Mouse (Mus musculus) limb, embryonic 12.5 days (tissue): ENCODE results near the gene Cmklr1. TPM values are rescaled to one million over a fixed set of nuclear protein-coding genes. Genes with fewer than 3 reads are reported as not detected.

ENCODE experiments used
- ATAC-seq: fragments of 200-750 bp; cut with Nextera tagmentation; 2 replicates; pipeline ENCODE4 v1.8.0; 2017; ENCODE audit warnings: low read depth, moderate TSS enrichment; ENCODE audit not compliant: insufficient number of reproducible peaks, insufficient read depth, low FRiP score, low TSS enrichment
- H3K27ac ChIP-seq: fragments of 300-500 bp; sonication (generic); 2 replicates; pipeline ENCODE4 v1.5.1; 2016; ENCODE audit warnings: mild to moderate bottlenecking, moderate library complexity
- H3K27me3 ChIP-seq: fragments of 300-500 bp; sonication (generic); 2 replicates; pipeline ENCODE4 v1.6.1; 2016; ENCODE audit warnings: mild to moderate bottlenecking, moderate library complexity
- H3K36me3 ChIP-seq: fragments of 300-500 bp; sonication (generic); 2 replicates; pipeline ENCODE4 v1.6.1; 2016; ENCODE audit warnings: mild to moderate bottlenecking, moderate library complexity
- H3K4me1 ChIP-seq: fragments of 300-500 bp; sonication (generic); replicated peaks from 2 replicates; pipeline ENCODE4 v1.6.1; 2016
- H3K4me2 ChIP-seq: fragments of 300-500 bp; sonication (generic); 2 replicates; pipeline ENCODE4 v1.6.1; 2016; ENCODE audit warnings: mild to moderate bottlenecking, moderate library complexity
- H3K4me3 ChIP-seq: fragments of 300-500 bp; sonication (generic); replicated peaks from 2 replicates; pipeline ENCODE4 v1.5.1; 2016; ENCODE audit warnings: mild to moderate bottlenecking
- H3K9ac ChIP-seq: fragments of 300-500 bp; sonication (generic); replicated peaks from 2 replicates; pipeline ENCODE4 v1.6.1; 2016; ENCODE audit warnings: mild to moderate bottlenecking, moderate library complexity
- H3K9me3 ChIP-seq: fragments of 300-500 bp; sonication (generic); 2 replicates; pipeline ENCODE4 v1.6.1; 2016; ENCODE audit warnings: mild to moderate bottlenecking, moderate library complexity
- WGBS: fragments of 180-500 bp; shearing (Covaris S2); methylation state at CpG from one replicate; pipeline ENCODE4 v1.1.7; 2016; 5-methylcytosine and 5-hydroxymethylcytosine counted together
- polyA plus RNA-seq: library from polyadenylated mRNA; unstranded; fragments of >200 nt; fragmentation: Nextera tagmentation; extraction: Ambion mirVana; gene quantifications from 2 replicates; pipeline ENCODE4 v1.2.1, GENCODE M21; 2016

The Cmklr1 gene
- polyA plus RNA-seq, 1 experiment from 2014 or later: 3.2 TPM

DNA sequence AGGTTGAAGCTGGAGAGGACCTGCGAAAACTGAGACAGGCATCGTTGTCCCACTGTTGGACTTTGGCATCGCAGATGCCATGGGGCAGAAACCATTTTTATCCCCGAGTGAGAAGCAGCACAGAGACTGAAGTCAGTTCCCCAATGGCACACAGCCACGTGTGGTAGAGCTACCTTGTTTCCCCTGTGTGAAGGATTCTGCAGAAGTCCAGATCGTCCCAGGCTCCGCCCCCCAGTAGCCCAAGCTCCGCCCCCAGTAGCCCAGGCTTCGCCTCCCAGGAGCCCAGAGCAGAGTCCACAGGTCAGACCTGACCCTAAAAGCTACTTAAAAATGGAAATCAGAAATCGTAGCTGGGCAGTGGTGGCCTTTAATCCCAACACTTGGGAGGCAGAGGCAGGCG lies 4.0 kb upstream of the Cmklr1 start:
- H3K4me2 ChIP-seq: no peak overlapping the region

DNA sequence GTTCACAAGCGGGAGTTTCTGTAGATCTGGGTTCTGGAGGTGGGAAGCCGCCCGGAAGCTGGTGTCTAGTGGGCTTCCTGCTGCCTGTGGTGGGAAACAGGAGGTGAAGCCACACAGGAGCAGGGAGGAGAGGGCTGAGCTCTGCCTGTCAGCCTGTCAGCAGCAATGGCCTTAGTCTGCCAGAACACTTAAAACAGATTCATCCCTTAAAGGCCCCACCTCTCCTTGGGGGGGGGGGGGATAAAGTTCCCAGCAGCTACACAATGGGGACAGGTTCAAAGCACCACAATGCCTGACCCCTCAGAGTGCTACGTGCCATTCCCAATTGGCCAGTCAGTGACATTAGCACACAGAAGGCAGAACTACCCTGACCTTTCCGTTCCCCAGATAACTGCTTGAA lies 2.0 kb upstream of the Cmklr1 start:
- Histone ChIP-seq H3K27me3 (peaks cover 14% of the 10 kb centered on the region; the same call in 1 of the 2 replicates), H3K36me3 (no peaks in the 10 kb centered on the region), H3K4me2 (no peak overlapping the region), H3K9me3 (no peaks in the 10 kb centered on the region), H3K27ac (no peak overlapping the region), H3K4me1 (peaks cover 25% of the 10 kb centered on the region), H3K4me3 (no peak overlapping the region), H3K9ac (no peak overlapping the region)
- ATAC-seq: no peak
- WGBS: 24% methylated on average over 5 of the region's 5 CpGs

More for the DNA sequence above, 4.0 kb upstream of the Cmklr1 start:
- Histone ChIP-seq H3K36me3 (no peaks in the 10 kb centered on the region), H3K4me3 (no peak overlapping the region), H3K27ac (no peak overlapping the region), H3K9me3 (no peaks in the 10 kb centered on the region), H3K9ac (no peak overlapping the region), H3K27me3 (peaks cover 14% of the 10 kb centered on the region; the same call in 1 of the 2 replicates), H3K4me1 (peaks cover 25% of the 10 kb centered on the region)
- no peak for ATAC-seq
- WGBS: 78% methylated on average over 11 of the region's 11 CpGs

DNA sequence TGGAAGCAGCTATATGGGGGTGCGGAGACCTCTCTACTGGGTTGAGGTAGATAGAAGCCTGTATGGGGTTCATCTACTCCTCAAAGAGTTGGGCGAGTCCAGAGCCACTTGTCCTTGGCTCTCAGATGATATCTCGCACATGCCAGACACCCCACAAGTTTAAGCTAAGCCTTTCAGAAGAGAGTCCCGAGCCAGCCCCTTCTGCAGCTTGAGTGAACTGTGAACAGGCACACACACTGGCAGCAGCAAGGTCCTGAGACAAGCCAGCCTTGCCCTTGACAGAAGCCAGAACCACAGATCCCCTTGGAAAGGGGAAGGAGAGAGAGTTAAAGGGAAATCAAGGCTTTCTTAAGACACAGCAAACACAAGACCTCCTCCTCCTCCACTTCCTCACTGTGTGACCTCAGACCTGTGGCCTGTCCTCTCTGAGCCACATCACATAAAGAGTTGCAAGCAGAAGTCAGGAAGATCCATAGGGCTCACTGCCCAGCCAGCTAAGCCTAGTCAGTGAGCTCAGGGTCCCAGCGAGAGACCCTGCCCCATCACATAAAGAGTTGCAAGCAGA lies 1.5 kb downstream of the Cmklr1 start:
- peaks cover 25% of the 10 kb centered on the region for H3K4me1 ChIP-seq
- no peak overlapping the region for H3K4me3 ChIP-seq
- H3K36me3 ChIP-seq: no peaks in the 10 kb centered on the region
- peaks cover 14% of the 10 kb centered on the region; the same call in 1 of the 2 replicates for H3K27me3 ChIP-seq
- no peaks in the 10 kb centered on the region for H3K9me3 ChIP-seq
- H3K4me2 ChIP-seq: peak overlapping the region; percentile 63; the same call in 1 of the 2 replicates
- H3K27ac ChIP-seq: no peak overlapping the region
- H3K9ac ChIP-seq: no peak overlapping the region
- 77% methylated on average over 5 of the region's 5 CpGs for WGBS
- no peak for ATAC-seq

DNA sequence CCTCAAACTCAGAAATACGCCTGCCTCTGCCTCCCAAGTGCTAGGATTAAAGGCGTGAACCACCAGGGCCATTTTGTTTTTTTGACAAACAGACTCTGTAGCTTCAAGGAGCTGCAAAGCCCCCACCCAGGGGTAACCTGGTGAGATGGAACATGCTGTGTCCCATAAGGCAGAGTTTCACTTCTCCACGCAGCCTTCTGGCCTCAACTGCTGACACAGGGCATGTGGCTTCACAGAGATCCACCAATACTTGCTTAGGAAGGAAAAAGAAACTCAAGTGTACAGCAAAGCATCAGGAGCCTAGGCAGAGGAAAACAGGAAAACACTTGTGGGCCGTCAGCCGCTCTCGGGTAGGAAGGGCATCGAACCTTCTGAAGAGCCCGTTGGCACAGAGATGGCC lies 3.1 kb downstream of the Cmklr1 start:
- no peak overlapping the region for H3K9ac ChIP-seq
- H3K4me3 ChIP-seq: no peak overlapping the region
- H3K4me2 ChIP-seq: no peak overlapping the region
- H3K27me3 ChIP-seq: peaks cover 14% of the 10 kb centered on the region; the same call in 1 of the 2 replicates
- H3K4me1 ChIP-seq: peaks cover 28% of the 10 kb centered on the region
- H3K36me3 ChIP-seq: no peaks in the 10 kb centered on the region
- H3K9me3 ChIP-seq: no peaks in the 10 kb centered on the region
- 91% methylated on average over 8 of the region's 8 CpGs for whole genome bisulfite sequencing
- no peak for ATAC-seq
- no peak overlapping the region for H3K27ac ChIP-seq

DNA sequence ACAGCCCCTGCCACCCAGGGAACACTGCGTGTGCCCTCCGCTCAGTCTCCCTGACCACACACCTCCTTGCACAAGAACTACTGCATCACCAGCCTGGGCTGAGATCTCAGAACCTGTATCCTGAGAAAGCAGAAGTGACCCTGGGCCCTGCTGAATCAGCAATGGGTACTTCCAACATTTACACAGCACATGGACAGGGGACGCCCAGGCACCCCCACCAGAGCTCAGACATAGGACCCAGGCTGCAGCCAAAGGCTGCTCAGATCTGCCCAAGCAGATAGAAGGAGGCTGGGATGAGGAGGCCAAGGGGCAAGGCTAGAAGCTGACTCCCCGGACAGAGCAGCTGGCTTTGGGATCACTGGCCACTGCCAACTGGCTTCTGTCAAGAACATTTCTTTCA lies 5.7 kb downstream of the Cmklr1 start:
- H3K9ac ChIP-seq: no peak overlapping the region
- H3K27me3 ChIP-seq: peaks cover 3% of the 10 kb centered on the region; the same call in 1 of the 2 replicates
- H3K36me3 ChIP-seq: no peaks in the 10 kb centered on the region
- WGBS: 81% methylated on average over 4 of the region's 4 CpGs
- no peak overlapping the region for H3K4me2 ChIP-seq
- no peak for ATAC-seq
- no peak overlapping the region for H3K27ac ChIP-seq
- H3K9me3 ChIP-seq: no peaks in the 10 kb centered on the region
- peaks cover 22% of the 10 kb centered on the region for H3K4me1 ChIP-seq
- H3K4me3 ChIP-seq: no peak overlapping the region

DNA sequence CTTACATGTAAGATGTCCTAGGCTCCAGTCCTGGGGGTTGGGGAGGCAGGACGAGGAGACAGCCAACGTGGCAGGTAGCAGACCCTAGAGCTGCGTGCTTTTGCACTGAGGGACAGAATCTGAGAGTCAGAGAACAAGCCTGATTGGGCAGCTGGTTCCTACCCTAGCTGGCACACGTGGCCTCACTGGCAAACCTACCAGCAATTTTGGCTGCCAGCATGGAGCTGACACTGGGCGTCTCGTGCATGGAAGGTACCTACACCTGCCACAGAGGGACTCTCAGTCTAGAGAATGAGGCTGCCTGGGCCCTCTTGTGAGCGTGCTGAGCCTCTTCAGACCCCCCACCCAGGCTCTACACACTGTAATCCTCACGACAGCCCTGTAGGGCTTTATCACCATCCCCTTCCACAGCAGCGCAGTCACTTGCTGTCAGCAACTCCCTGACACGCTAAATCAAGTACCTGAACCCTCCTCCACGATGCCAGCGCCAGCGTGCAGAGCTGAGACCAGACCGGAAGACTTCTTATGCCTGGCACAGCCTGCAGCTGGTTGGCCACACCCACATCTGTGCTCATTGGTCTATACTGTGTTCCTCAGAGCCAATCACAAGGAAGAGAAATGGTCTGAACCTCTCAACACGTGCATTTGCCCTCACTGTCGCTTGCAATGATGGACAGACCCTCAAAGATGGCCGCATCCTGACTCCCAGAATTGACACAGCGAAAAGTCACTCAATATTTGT lies 6.9 kb downstream of the Cmklr1 start:
- H3K36me3 ChIP-seq: no peaks in the 10 kb centered on the region
- 0 out of 2 replicates have a peak overlapping the region, but pooled peaks have one; percentile 3 for H3K4me3 ChIP-seq
- WGBS: 49% methylated on average over 18 of the region's 18 CpGs
- H3K4me2 ChIP-seq: peak overlapping the region; percentile 36
- no peak overlapping the region for H3K27ac ChIP-seq
- ATAC-seq: peak; percentile 68; the same call in 1 of the 2 replicates
- H3K4me1 ChIP-seq: peaks cover 19% of the 10 kb centered on the region
- no peaks in the 10 kb centered on the region for H3K27me3 ChIP-seq
- no peaks in the 10 kb centered on the region for H3K9me3 ChIP-seq
- H3K9ac ChIP-seq: no peak overlapping the region

DNA sequence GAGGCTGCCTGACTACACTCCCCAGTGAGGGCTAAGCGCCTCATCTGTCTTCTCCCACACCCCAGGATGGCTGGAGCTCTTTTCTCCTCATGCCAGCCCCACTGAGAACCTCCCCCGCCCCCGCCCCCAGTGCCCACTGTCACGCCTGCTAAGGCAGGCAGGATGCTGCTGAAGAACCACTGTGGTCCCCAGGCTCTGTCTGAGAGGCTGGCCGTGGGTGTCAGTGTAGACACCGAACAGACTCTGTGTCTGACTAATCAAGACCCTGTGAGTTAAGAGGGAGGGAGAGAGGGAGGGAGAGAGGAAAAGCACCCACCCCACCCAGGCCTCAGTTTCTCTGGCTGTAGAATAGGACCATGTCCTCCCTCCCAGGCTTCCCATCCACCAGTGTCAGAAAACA lies 9.2 kb downstream of the Cmklr1 start:
- H3K27ac ChIP-seq: no peak overlapping the region
- no peak overlapping the region for H3K4me2 ChIP-seq
- WGBS: 67% methylated on average over 6 of the region's 6 CpGs
- no peaks in the 10 kb centered on the region for H3K27me3 ChIP-seq
- ATAC-seq: no peak
- no peaks in the 10 kb centered on the region for H3K36me3 ChIP-seq
- H3K9me3 ChIP-seq: no peaks in the 10 kb centered on the region
- no peak overlapping the region for H3K4me3 ChIP-seq
- peaks cover 21% of the 10 kb centered on the region for H3K4me1 ChIP-seq
- H3K9ac ChIP-seq: no peak overlapping the region

DNA sequence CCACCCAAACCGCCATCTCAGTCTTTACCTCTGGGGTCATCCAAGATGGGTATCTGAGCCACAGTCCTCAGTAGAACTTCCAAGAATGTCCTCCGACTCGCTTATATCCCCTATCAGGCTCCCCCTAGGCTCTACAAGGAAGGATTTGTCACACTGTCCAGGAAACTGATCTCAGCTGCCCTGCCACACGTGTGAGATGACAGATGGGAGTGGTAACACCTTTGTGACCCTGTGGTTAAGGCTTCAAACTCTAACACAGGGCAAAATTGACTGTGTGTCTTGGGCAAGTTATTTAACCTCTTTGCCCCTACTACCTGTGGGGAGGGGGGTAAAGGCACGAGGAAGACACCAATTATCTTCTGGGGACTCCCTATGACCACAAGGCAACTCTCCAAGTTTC lies 11.1 kb downstream of the Cmklr1 start:
- Histone ChIP-seq H3K4me3 (no peak overlapping the region), H3K9me3 (no peaks in the 10 kb centered on the region), H3K27me3 (no peaks in the 10 kb centered on the region), H3K27ac (no peak overlapping the region), H3K36me3 (no peaks in the 10 kb centered on the region), H3K9ac (no peak overlapping the region), H3K4me1 (peaks cover 34% of the 10 kb centered on the region), H3K4me2 (no peak overlapping the region)
- ATAC-seq: no peak
- WGBS: 71% methylated on average over 5 of the region's 5 CpGs

DNA sequence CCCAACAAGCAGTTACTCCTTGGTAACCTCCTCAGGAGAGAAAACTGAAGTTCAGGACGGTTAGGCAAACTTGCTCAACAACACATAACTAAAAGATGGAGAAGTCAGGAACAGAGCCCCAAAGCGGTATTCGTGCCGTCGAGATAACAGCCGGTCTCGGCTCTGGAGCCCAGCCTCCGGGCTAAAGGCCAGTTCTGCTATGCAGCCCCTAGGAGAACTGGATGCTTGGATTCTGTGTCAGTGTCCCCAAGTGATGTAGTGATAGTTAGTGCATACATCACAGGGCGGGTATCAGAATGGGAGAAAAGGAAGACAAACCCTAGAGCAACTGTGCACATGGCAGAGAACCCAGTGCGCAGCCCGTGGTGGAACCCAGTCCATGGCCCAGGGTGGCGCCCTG lies 12.2 kb downstream of the Cmklr1 start:
- no peak overlapping the region for H3K4me2 ChIP-seq
- peaks cover 40% of the 10 kb centered on the region for H3K4me1 ChIP-seq
- WGBS: 85% methylated on average over 12 of the region's 12 CpGs
- H3K9me3 ChIP-seq: no peaks in the 10 kb centered on the region
- H3K36me3 ChIP-seq: no peaks in the 10 kb centered on the region
- H3K27ac ChIP-seq: peak overlapping the region; percentile 5; the same call in 1 of the 2 replicates
- no peaks in the 10 kb centered on the region for H3K27me3 ChIP-seq
- no peak overlapping the region for H3K4me3 ChIP-seq
- no peak for ATAC-seq
- H3K9ac ChIP-seq: no peak overlapping the region

DNA sequence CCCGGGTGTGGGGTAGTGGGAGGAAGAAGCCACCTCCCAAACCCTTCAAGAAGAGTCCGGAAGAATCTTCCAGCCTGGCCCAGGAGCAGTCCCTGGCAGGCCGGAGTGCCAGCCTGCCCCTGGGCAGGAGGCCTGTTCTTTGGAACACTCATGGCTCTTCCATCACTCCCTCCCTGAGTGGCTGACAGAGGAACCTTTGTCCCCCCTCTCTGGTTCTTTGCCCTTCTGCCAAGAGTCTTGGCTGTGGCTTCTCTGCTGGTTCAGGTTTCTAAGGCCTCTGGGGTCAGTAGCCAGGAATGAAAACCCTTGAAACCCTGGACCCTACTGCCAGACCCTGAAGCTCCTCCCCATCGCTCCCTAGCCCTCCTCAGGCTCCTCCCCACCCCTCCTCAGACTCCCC lies 12.6 kb downstream of the Cmklr1 start:
- Histone ChIP-seq H3K4me3 (no peak overlapping the region), H3K9ac (no peak overlapping the region), H3K4me2 (no peak overlapping the region), H3K27ac (no peak overlapping the region), H3K9me3 (no peaks in the 10 kb centered on the region), H3K36me3 (no peaks in the 10 kb centered on the region), H3K4me1 (peaks cover 43% of the 10 kb centered on the region), H3K27me3 (no peaks in the 10 kb centered on the region)
- ATAC-seq: no peak
- 74% methylated on average over 4 of the region's 4 CpGs for WGBS

DNA sequence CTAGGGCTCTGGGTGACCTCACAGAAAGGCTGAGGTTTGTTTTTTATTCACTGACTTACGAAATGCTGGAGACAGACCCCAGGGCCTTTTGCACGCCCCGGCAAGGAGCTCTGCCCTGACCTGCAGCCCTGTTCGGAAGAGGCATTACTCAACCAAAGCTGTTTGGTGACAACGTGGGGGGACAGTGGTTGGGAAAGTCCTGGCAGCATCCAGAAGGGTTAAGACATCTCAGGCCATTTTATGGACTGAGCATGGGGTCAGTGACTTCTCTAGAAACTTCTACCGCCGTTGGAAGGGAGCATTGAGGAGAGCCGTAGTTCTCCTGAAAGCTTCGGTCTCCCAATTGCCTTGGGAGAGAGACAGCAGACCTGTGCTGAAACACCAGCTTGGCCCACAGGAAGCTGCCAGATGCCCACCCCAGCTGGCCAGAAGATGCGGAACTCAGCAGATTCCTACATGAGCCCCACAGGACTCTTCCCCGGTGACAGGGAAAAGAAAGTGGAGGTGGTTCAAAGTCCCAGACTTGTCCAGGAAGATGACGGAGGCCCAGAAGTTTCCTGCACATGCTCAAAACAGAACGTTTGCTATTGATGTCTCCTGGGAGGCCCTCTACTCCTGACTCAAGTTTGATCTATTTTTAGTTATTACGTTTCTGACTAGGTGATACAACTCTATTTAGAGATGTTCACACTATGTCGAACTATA lies 14.2 kb downstream of the Cmklr1 start:
- Histone ChIP-seq H3K4me1 (peaks cover 51% of the 10 kb centered on the region), H3K4me2 (no peak overlapping the region), H3K36me3 (no peaks in the 10 kb centered on the region), H3K9ac (no peak overlapping the region), H3K9me3 (no peaks in the 10 kb centered on the region), H3K27me3 (no peaks in the 10 kb centered on the region), H3K4me3 (no peak overlapping the region), H3K27ac (no peak overlapping the region)
- WGBS: 80% methylated on average over 15 of the region's 15 CpGs
- no peak for ATAC-seq
